Mouse (Mus musculus): ENCODE measurements around the gene Il22ra1.

DNA sequence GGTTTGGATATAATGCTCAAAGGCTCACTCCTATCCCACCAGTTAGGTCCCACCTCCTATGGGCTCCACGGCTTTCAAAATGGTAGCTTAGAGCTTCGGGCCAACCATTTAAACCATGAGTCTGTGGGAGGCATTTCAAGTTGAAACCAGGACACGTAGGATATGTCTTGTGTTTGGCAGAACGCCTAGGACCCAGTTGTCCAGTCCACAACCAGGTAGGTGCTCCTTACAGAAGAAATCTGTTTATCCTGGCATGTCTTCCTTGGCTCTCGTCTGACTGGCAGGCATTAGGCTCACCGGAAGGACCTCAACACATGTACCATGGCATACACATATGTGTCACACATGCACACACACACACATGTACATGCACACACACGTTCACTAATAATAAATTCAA lies 38.2 kb upstream of the Il22ra1 start:
- TF ChIP-seq POLR2A (IDR thresholded peaks at IDR 0.05; ENCODE audit: low read depth, low read length) (no peak), CTCF (IDR thresholded peaks at IDR 0.05; ENCODE audit: extremely low read depth, insufficient read depth, insufficient read length, insufficient replicate concordance) (no peak)

All from spleen, adult 2 months (tissue).